Mouse (Mus musculus) urinary bladder, postnatal 36 days (tissue): ENCODE data around the gene Gm5475.
"Not testable (repeated sequence)": the region's sequence is repeated elsewhere in the genome, so short reads cannot be mapped to it uniquely, and the experiment has no call there.

ENCODE experiments used
- DNase-seq, 2 experiments: peaks; one replicate each; pipeline ENCODE4 v3.0.0; 2022; ENCODE audit warnings: low spot score in 2 of 2, mixed read lengths in 1 of 2

Gene Gm5475

GRCm38 (mm10) chr15:100421758-100422197, at the start of gene Gm5475:
Gene Gm5475, plus strand, starts transcription at chr15:100422147.
- not testable (repeated sequence) for DNase-seq

- peak; percentile 47 to 55 for DNase-seq
Observed at GRCm38 (mm10) chr15:100375066-100375465, 46.9 kb upstream of the Gm5475 start.

- not testable (repeated sequence) for DNase-seq
Observed at GRCm38 (mm10) chr15:100377847-100378505, 44.0 kb upstream of the Gm5475 start.

DNA sequence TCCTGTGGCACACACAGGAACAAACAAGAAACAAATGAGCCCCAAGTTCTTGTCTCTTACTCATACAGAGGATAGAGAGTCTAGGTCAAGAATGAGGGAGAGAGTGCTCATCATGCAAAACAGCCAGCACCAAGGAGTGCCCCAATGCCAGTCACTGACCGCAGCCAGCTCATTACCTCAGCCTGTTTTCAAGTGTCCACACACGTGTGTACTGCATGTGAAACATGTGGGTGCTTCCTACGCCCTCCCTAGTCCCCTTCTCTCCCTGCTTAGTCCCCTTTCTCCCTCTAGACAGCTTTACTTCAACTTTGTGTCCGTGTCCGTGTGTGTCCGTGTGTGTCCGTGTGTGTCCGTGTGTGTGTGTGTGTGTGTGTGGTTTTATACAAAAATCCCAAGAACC, 42.3 kb upstream of the Gm5475 start:
- DNase-seq = no peak

GRCm38 (mm10) chr15:100380104-100380503, 41.8 kb upstream of the Gm5475 start:
- no peak for DNase-seq

GRCm38 (mm10) chr15:100385705-100386104, 36.2 kb upstream of the Gm5475 start:
- no peak for DNase-seq

- DNase-seq = no peak
Observed at GRCm38 (mm10) chr15:100387544-100388223, 34.3 kb upstream of the Gm5475 start.

DNA sequence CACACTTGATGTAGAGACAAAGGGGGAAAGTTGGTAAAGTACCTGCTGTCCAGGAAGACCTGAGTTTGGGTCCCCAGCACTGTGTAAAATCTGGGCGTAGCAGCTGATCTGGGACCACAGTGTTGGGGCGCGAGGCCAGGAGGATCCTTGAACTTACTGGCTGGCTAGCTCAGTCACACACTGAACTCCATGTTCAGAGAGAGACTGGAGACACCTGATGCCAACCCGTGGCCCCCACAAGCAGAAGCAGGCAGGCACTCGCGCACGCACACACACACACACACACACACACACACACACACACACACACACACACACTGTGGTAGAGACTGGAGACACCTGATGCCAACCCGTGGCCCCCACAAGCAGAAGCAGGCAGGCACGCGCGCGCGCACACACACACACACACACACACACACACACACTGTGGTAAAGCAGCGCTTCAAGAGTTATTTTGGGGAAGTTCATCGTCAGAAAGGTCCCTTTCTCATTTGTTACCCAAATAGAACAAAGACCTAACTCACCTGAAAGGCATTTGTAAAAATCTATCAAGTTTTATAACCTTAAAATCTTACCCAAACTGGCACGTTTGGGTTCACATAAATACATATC, 33.6 kb upstream of the Gm5475 start:
- DNase-seq = no peak

DNA sequence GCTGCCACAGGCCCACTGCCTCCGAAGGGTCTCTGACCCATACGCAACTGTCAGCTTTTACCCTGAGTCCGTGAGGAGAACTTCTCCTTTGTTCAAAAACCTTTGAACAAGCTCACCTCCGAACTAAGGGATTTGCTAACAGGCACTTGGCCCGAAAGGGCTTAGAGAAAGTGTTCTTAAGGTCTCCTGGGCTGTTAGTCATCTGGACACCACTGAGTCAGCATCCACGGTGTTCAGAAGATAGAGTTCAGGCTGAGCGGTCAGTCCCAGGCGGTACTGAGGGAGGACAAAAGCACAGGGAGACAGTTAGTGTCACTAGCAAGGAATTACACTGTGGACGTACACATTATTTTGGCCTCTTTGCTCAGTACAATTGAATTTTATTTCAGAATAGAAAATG, 33.1 kb upstream of the Gm5475 start:
- no peak for DNase-seq

- no peak for DNase-seq
Observed at GRCm38 (mm10) chr15:100391066-100391465, 30.9 kb upstream of the Gm5475 start.

- DNase-seq = no peak
Observed at GRCm38 (mm10) chr15:100391599-100391998, 30.3 kb upstream of the Gm5475 start.

DNA sequence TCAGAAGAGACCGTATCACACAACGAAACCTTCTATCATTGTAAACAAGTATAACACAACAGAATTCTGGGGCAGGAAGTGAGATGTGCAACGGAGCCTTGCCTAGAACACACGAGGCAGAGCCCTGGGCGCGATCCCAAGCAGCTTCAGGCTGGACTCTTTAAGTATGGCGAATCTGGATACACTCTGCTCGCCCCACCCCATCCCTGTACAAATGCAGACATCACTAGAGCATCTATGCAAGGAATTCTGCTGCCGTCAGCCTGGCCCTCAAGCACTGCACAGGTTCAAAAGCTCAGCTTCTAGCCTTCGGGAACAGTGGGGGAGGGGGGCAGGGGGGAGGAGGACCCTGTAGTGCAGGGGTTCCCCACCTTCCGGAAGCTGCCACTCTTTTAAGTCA, 28.9 kb upstream of the Gm5475 start:
- no peak for DNase-seq

- DNase-seq = no peak
Observed at GRCm38 (mm10) chr15:100395561-100395960, 26.4 kb upstream of the Gm5475 start.

GRCm38 (mm10) chr15:100400592-100401250, 21.2 kb upstream of the Gm5475 start:
- DNase-seq = no peak

- no peak for DNase-seq
Observed at GRCm38 (mm10) chr15:100401811-100402210, 20.1 kb upstream of the Gm5475 start.

- no peak for DNase-seq
Observed at GRCm38 (mm10) chr15:100402347-100402746, 19.6 kb upstream of the Gm5475 start.

DNA sequence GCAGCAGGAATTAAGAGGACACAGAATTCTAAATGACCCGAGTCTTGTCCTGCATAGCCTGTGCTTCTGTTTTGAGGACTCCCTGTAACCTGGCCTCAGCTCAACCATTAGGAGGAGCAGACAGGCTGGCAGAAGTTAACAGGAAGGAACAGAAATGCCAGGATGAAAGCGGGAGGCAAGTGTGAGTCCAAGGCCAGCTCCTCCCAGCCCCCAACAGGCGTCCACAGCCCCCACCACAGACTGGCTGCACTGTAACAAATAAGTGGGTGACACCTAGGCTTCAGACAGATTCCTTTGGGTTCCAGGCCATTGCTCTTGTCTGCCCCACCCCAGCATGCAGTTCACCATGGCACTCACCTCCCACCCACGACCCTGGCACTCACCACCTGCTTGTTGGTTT, 19.1 kb upstream of the Gm5475 start:
- DNase-seq = no peak

GRCm38 (mm10) chr15:100403318-100404000, 18.5 kb upstream of the Gm5475 start:
- DNase-seq = peak in 1 of 2 experiments; percentile 38

DNA sequence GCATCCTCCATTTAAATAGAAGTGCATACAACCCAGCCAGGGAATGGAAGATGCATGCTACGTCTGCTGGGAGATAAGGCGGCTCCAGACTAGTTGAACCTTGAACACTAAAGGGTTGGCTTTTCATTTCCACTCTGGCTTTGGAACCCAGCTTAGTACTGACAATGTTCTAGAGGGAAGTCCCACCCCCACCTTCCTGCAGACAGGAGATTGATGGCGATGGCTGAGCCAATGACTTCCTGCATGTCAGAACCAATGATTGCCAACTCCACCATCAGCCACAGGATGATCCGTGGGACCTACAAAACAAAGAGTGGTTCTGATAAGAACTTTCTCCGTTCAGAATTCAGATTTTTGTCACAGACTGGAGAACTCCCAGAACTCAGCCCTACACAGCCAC, 15.9 kb upstream of the Gm5475 start:
- DNase-seq = no peak

GRCm38 (mm10) chr15:100410918-100411672, 10.9 kb upstream of the Gm5475 start:
- peak; percentile 59 to 72 for DNase-seq

GRCm38 (mm10) chr15:100411731-100412130, 10.2 kb upstream of the Gm5475 start:
- DNase-seq = no peak
